Mouse (Mus musculus): ENCODE data around the gene Mypn.

Mypn gene

GRCm38 (mm10) chr10:63099941-63100562, 103.7 kb downstream of the Mypn start:
- DNase-seq: peak; percentile 24

- no peak for DNase-seq
These were observed 104.2 kb downstream of the Mypn start, which contains the start of gene Atoh7 for GRCm38 (mm10) chr10:63099521-63099920. Gene Atoh7, plus strand, starts transcription at chr10:63099651.

GRCm38 (mm10) chr10:63098191-63098590, 105.6 kb downstream of the Mypn start:
- DNase-seq: no peak

GRCm38 (mm10) chr10:63096757-63097156, 107.0 kb downstream of the Mypn start:
- DNase-seq: no peak

GRCm38 (mm10) chr10:63092616-63093550, 110.9 kb downstream of the Mypn start:
- peak; percentile 15 for DNase-seq

- no peak for DNase-seq
These were observed 111.8 kb downstream of the Mypn start for GRCm38 (mm10) chr10:63091915-63092314.

- DNase-seq: no peak
These were observed 113.8 kb downstream of the Mypn start for GRCm38 (mm10) chr10:63089758-63090571.

GRCm38 (mm10) chr10:63089103-63089757, 114.5 kb downstream of the Mypn start:
- DNase-seq: peak; percentile 11

- DNase-seq: no peak
These were observed 117.4 kb downstream of the Mypn start for GRCm38 (mm10) chr10:63086304-63086703.

GRCm38 (mm10) chr10:63065988-63066387, 137.8 kb downstream of the Mypn start:
- peak; percentile 81 for DNase-seq

Data from thymus, postnatal 25 days (tissue).